Mouse (Mus musculus) kidney, embryonic 16.5 days (tissue): Measurements from ENCODE around the gene Ap1m2. TPM values are rescaled to one million over a fixed set of nuclear protein-coding genes. Genes with fewer than 3 reads are reported as not detected.

Source experiments
- ATAC-seq: fragments of 200-750 bp; cut with Nextera tagmentation; 2 replicates; pipeline ENCODE4 v1.8.0; 2017; ENCODE audit warnings: moderate TSS enrichment; ENCODE audit not compliant: low FRiP score, low TSS enrichment
- H3K27ac ChIP-seq: fragments of 300-500 bp; sonication (generic); 2 replicates; pipeline ENCODE4 v1.5.1; 2014; ENCODE audit warnings: low read length
- H3K27me3 ChIP-seq: fragments of 300-500 bp; sonication (generic); 2 replicates; pipeline ENCODE4 v1.6.1; 2014; ENCODE audit warnings: low read length, control low read depth, mixed read lengths; ENCODE audit not compliant: insufficient read depth
- H3K36me3 ChIP-seq: fragments of 300-500 bp; sonication (generic); 2 replicates; pipeline ENCODE4 v1.6.1; 2014; ENCODE audit warnings: low read length, control low read depth, mixed read lengths; ENCODE audit not compliant: insufficient read depth
- H3K4me1 ChIP-seq: fragments of 300-500 bp; sonication (generic); 2 replicates; pipeline ENCODE4 v1.6.1; 2014; ENCODE audit warnings: low read length, control low read depth, mixed read lengths; ENCODE audit not compliant: insufficient read depth
- H3K4me2 ChIP-seq: fragments of 300-500 bp; sonication (generic); replicated peaks from 2 replicates; pipeline ENCODE4 v1.6.1; 2014; ENCODE audit warnings: low read depth, low read length
- H3K4me3 ChIP-seq: fragments of 300-500 bp; sonication (generic); 2 replicates; pipeline ENCODE4 v1.5.1; 2014; ENCODE audit warnings: mild to moderate bottlenecking, low read length
- H3K9ac ChIP-seq: fragments of 300-500 bp; sonication (generic); replicated peaks from 2 replicates; pipeline ENCODE4 v1.6.1; 2014; ENCODE audit warnings: low read length
- H3K9me3 ChIP-seq: fragments of 300-500 bp; sonication (generic); 2 replicates; pipeline ENCODE4 v1.6.1; 2016; ENCODE audit warnings: low read length, control low read depth
- WGBS: fragments of 180-500 bp; shearing (Covaris S2); extraction: QIAGEN DNeasy Blood & Tissue Kit; methylation state at CpG from one replicate; pipeline ENCODE4 v1.1.7; 2014; 5-methylcytosine and 5-hydroxymethylcytosine counted together
- polyA plus RNA-seq: library from polyadenylated mRNA; unstranded; fragments of >200 nt; fragmentation: Nextera tagmentation; extraction: Ambion mirVana; gene quantifications from 2 replicates; pipeline ENCODE4 v1.2.1, GENCODE M21; 2015

The Ap1m2 gene
- polyA plus RNA-seq, 1 experiment from 2014 or later: 48.9 TPM

DNA sequence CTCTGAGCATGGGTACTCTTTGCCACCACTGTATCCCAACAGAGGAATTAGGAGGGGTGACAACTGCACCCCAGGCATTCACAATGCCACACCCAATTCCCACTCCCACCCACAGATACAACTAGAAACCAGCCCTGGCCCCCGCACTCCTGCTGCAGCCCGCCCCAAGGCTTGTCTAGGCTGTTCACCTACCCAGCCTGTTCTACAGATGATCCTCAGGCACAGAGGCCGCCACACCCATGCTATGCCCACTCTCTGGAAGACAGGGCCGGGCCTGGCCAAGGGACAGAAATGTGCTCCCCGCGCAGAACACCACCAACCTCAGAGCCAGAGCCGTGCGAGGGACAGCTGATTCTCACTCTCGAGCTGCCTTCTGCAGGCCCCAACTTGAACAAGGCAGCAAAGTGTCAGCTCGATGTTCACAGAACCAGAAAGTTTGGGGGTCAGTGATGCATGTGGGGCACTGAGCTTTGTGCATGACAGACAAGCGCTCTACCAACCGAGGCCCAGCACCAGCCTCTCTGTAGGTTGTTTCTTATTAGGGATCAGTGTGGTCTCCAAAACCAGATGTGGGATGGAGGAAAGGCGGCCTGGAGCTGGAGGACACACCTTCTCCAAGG lies 60.9 kb downstream of the Ap1m2 start:
- Histone ChIP-seq H3K4me1 (peaks cover 11% of the 10 kb centered on the region), H3K9me3 (no peaks in the 10 kb centered on the region), H3K4me3 (no peak overlapping the region), H3K4me2 (no peak overlapping the region), H3K27ac (no peak overlapping the region), H3K27me3 (peaks cover 48% of the 10 kb centered on the region), H3K9ac (no peak overlapping the region), H3K36me3 (no peaks in the 10 kb centered on the region)
- no peak for ATAC-seq
- WGBS: 62% methylated on average over 13 of the region's 13 CpGs

DNA sequence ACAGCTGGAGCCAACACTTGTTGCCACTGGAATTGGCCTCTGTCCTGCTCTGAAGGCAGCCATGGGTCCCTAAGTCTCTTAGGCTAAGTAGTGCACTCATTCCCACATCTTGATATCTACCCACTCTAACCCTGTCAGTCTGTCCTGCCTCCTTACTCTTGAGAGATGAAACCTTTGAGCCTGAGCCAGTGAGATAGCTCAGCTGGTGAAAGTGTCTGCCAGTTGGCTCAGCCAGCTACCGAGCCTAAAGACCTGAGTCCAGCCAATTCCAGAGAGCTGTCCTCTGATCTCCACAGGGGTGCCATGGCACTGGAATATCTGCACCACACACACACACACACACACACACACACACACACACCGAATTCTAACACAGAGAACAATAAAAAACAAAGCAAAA lies 61.6 kb downstream of the Ap1m2 start:
- Histone ChIP-seq H3K27ac (no peak overlapping the region), H3K9ac (no peak overlapping the region), H3K27me3 (peaks cover 56% of the 10 kb centered on the region), H3K9me3 (no peaks in the 10 kb centered on the region), H3K36me3 (no peaks in the 10 kb centered on the region), H3K4me2 (no peak overlapping the region), H3K4me1 (peaks cover 11% of the 10 kb centered on the region), H3K4me3 (no peak overlapping the region)
- ATAC-seq: no peak
- 44% methylated on average over 2 of the region's 2 CpGs for WGBS

DNA sequence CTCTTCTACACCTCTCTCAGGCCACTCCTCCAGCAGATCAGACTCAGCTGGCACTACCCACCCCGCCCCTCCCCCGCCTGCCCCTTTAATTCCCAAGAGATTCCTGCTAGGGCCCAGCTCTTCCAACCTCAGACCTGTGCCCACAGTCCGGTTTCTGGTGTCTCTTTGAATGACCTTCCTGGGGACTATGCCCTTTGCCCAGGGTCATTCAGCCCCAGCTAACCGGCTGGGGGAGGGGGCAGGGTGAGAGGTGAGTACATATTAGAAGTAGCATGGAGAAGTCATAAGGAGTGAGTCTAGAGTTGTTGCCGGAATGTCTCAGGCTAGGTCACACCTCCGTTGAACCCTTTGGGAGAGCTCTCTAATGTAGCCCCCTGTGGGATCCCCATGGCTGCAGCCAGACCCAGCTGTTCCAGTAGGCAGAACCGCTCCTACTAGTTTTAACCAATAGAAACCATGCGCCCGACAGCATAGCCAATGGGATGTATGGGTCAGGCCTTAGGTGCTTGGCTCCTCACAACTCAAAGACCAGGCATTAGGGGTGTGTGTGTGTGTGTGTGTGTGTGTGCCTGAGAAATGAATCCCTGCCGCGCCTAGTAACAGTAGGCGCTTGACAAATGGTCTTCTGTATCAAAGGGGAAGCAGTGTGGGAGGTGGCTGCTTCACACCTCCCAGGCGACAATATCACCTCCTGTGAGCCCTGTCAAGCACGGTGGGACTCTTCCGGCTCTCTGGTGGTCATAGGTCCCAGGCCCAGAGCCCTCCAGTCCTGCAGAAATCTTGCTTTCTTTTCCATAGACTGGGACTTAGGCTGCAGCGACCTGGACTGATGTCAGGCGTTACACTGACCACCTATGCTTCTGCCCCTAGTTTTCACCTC lies 62.3 kb downstream of the Ap1m2 start:
- 0 out of 2 replicates have a peak, but pooled peaks have one; percentile 8 for ATAC-seq
- no peaks in the 10 kb centered on the region for H3K9me3 ChIP-seq
- peaks cover 62% of the 10 kb centered on the region for H3K27me3 ChIP-seq
- no peaks in the 10 kb centered on the region for H3K36me3 ChIP-seq
- WGBS: 19% methylated on average over 17 of the region's 17 CpGs
- no peak overlapping the region for H3K4me3 ChIP-seq
- peaks cover 15% of the 10 kb centered on the region for H3K4me1 ChIP-seq
- no peak overlapping the region for H3K9ac ChIP-seq
- no peak overlapping the region for H3K4me2 ChIP-seq
- no peak overlapping the region for H3K27ac ChIP-seq

DNA sequence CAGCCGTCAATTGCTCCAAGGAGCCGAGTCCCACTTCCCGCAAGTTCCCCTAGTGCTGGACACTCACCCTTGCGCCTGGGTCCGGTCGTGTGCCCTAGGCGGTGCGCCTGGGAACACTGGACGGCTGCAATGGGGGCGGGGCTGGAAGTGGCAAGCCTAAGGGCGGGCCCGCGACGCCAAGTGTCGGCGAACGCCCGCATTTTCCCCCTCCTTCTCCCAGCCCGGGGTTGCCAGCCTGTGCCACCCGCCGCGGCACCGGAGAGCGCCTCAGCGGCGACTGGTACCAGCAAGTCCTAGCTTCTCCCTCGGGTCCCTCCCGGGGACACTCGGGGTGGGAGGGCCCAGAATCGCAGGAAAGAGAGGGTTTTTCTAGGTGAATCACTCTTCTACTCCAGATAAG lies 63.8 kb downstream of the Ap1m2 start, which contains the start of gene S1pr5:
Gene S1pr5, minus strand, starts transcription at position 118 of the 400 bp plus-strand sequence.
- H3K4me2 ChIP-seq: peak within 1 kb of the TSS; percentile 48
- ATAC-seq: no peak
- H3K9ac ChIP-seq: peak within 1 kb of the TSS; percentile 34; the same call in 1 of the 2 replicates
- H3K36me3 ChIP-seq: no peaks in the 10 kb centered on the region
- H3K27me3 ChIP-seq: peaks cover 77% of the 10 kb centered on the region
- H3K27ac ChIP-seq: no peak within 1 kb of the TSS
- no peaks in the 10 kb centered on the region for H3K9me3 ChIP-seq
- WGBS: under 1% methylated on average over 30 of the region's 30 CpGs
- H3K4me3 ChIP-seq: peak within 1 kb of the TSS; percentile 33
- peaks cover 24% of the 10 kb centered on the region for H3K4me1 ChIP-seq

DNA sequence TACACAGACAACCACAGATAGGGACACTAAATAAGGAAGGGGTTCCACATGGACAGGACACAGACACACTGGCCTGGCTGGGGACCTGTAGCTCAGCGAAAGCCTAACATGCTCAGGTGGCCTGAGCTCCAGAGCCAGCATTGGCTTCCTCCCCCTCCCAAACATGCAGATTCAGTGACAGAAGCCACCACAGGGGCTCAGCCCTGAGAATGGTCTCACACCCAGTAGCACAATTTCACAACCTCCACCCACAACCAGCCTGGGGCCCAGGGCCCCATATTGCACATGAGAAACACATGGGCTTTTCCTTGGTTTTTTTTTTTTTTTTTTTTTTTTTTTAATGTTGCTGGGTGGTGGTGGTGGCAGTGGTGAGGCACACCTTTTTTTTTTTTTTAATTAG lies 65.8 kb downstream of the Ap1m2 start:
- no peaks in the 10 kb centered on the region for H3K36me3 ChIP-seq
- H3K9me3 ChIP-seq: no peaks in the 10 kb centered on the region
- H3K27me3 ChIP-seq: peaks cover 84% of the 10 kb centered on the region
- no peak overlapping the region for H3K27ac ChIP-seq
- H3K4me2 ChIP-seq: no peak overlapping the region
- ATAC-seq: no peak
- 84% methylated on average over 1 of the region's 1 CpGs for WGBS
- H3K4me1 ChIP-seq: peaks cover 24% of the 10 kb centered on the region
- no peak overlapping the region for H3K9ac ChIP-seq
- H3K4me3 ChIP-seq: no peak overlapping the region

DNA sequence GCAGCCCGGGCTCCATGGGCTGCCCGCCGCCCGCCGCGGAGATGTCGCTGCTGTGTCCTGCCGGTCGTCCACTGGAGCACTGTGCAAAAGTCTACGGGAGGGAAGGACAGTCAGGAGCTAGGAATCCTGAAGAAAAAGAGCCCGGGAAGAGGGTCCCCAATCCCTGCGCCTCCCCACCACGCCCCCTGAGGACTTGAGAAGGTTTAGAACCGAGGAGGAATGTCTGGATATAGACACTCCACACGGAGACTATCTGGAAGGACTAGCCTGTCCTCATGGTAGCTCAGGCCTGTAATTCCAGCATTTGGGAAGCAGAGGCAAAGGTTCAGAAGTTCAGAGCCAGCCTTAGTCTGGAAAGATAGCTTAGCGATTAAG lies 67.0 kb downstream of the Ap1m2 start:
- ATAC-seq: no peak
- peak overlapping the region; percentile 54 for H3K9ac ChIP-seq
- H3K36me3 ChIP-seq: no peaks in the 10 kb centered on the region
- no peaks in the 10 kb centered on the region for H3K9me3 ChIP-seq
- H3K4me2 ChIP-seq: peak overlapping the region; percentile 82
- H3K4me1 ChIP-seq: peaks cover 26% of the 10 kb centered on the region
- WGBS: 2% methylated on average over 16 of the region's 16 CpGs
- H3K27ac ChIP-seq: no peak overlapping the region
- H3K27me3 ChIP-seq: peaks cover 72% of the 10 kb centered on the region
- H3K4me3 ChIP-seq: peak overlapping the region; percentile 53

DNA sequence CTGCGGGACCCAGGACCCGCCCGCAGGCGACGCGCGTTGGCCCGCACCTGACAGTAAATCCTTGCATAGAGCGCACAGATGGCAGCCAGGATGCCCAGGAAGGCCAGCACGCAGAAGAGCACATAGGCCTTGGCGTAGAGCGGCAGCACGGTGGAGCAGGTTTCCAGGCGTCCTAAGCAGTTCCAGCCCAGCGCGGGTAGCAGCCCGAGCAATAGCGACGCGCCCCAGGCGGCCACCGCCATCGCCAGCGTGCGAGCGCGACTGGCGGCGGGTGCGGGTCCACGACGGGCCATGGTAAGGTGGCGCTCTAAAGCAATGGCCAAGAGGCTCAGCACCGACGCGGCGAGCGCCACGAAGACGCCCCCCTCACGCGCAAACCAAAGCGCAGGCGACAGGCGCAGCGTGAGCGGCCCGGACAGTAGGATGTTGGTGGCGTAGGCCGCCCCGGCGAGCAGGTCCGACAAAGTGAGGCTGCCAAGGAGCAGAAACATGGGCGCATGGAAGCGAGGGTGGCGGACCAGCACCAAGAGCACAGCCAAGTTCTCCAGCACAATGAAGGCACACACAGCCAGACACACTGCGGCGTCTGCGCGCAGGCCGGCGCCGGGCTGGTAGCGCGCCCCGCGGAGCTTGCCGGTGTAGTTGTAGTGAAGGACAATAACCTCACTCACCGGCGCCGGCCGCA lies 67.6 kb downstream of the Ap1m2 start:
- peak overlapping the region; percentile 54 for H3K9ac ChIP-seq
- H3K4me2 ChIP-seq: peak overlapping the region; percentile 82
- H3K27me3 ChIP-seq: peaks cover 67% of the 10 kb centered on the region
- no peak overlapping the region for H3K27ac ChIP-seq
- H3K4me1 ChIP-seq: peaks cover 26% of the 10 kb centered on the region
- H3K36me3 ChIP-seq: no peaks in the 10 kb centered on the region
- no peaks in the 10 kb centered on the region for H3K9me3 ChIP-seq
- WGBS: under 1% methylated on average over 72 of the region's 72 CpGs
- peak; percentile 33; the same call in 1 of the 2 replicates for ATAC-seq
- peak overlapping the region; percentile 53 for H3K4me3 ChIP-seq

Other genes starting within 250 kb of the Ap1m2 start
- 0.59 and 0.64 TPM in 2 replicates for gene Zglp1, start 245.2 kb downstream of the Ap1m2 start, polyA plus RNA-seq
- gene Gm49373, start 239.2 kb downstream of the Ap1m2 start, polyA plus RNA-seq: 0.77 and 0.84 TPM in 2 replicates
- 56.1 and 65.7 TPM in 2 replicates for gene Fdx1l, start 238.7 kb downstream of the Ap1m2 start, polyA plus RNA-seq
- gene Gm38431, start 220.3 kb downstream of the Ap1m2 start, polyA plus RNA-seq: 2.1 and 3.7 TPM in 2 replicates
- 66.8 and 78.7 TPM in 2 replicates for gene Raver1, start 220.3 kb downstream of the Ap1m2 start, polyA plus RNA-seq
- gene Tyk2, start 181.1 kb downstream of the Ap1m2 start, polyA plus RNA-seq: 16.1 and 16.3 TPM in 2 replicates
- 359 and 386 TPM in 2 replicates for gene Cdc37, start 162.4 kb downstream of the Ap1m2 start, polyA plus RNA-seq
- 14.3 and 15.3 TPM in 2 replicates for gene Pde4a, start 146.6 kb downstream of the Ap1m2 start, polyA plus RNA-seq
- gene Keap1, start 73.0 kb downstream of the Ap1m2 start, polyA plus RNA-seq: 67.4 and 68.1 TPM in 2 replicates
- gene S1pr5, start 63.9 kb downstream of the Ap1m2 start, polyA plus RNA-seq: 0.13 and 0.14 TPM in 2 replicates
- 58.7 and 64.1 TPM in 2 replicates for gene Atg4d, start 47.0 kb downstream of the Ap1m2 start, polyA plus RNA-seq
- gene Kri1, start 24.4 kb downstream of the Ap1m2 start, polyA plus RNA-seq: 14.6 and 20.0 TPM in 2 replicates
- 50.9 and 51.7 TPM in 2 replicates for gene Cdkn2d, start 20.9 kb downstream of the Ap1m2 start, polyA plus RNA-seq
- gene Slc44a2, start 8.4 kb upstream of the Ap1m2 start, polyA plus RNA-seq: 116 and 122 TPM in 2 replicates
- gene Ilf3, start 55.5 kb upstream of the Ap1m2 start, polyA plus RNA-seq: 208 and 220 TPM in 2 replicates
- 62.8 and 64.5 TPM in 2 replicates for gene Qtrt1, start 99.5 kb upstream of the Ap1m2 start, polyA plus RNA-seq
- gene Dnm2, start 112.6 kb upstream of the Ap1m2 start, polyA plus RNA-seq: 85.7 and 92.4 TPM in 2 replicates
- gene Tmed1, start 197.9 kb upstream of the Ap1m2 start, polyA plus RNA-seq: 147 and 151 TPM in 2 replicates
- 3.5 and 4.5 TPM in 2 replicates for gene AB124611, start 213.8 kb upstream of the Ap1m2 start, polyA plus RNA-seq
- gene Carm1, start 234.6 kb upstream of the Ap1m2 start, polyA plus RNA-seq: 27.1 and 32.1 TPM in 2 replicates